Mouse (Mus musculus) right cerebral cortex, postnatal 14 days (tissue): ENCODE measurements around the gene Ube2d1.
A peak's percentile ranks its signal among the peaks of the same experiment; 100 is the strongest.

Experiments
- DNase-seq: peaks from one replicate; pipeline ENCODE4 v3.0.0; 2022

Ube2d1 gene

GRCm38 (mm10) chr10:71285126-71285580 lies at the start of gene Ube2d1:
Gene Ube2d1, minus strand, starts transcription at chr10:71285262.
- peak; percentile 91 for DNase-seq

- DNase-seq: no peak
These were observed 47.8 kb upstream of the Ube2d1 start for GRCm38 (mm10) chr10:71332859-71333258.

GRCm38 (mm10) chr10:71332376-71332775 lies 47.3 kb upstream of the Ube2d1 start:
- DNase-seq: no peak

- DNase-seq: no peak
These were observed 46.8 kb upstream of the Ube2d1 start for GRCm38 (mm10) chr10:71331908-71332307.

GRCm38 (mm10) chr10:71330070-71330469 lies 45.0 kb upstream of the Ube2d1 start:
- no peak for DNase-seq

GRCm38 (mm10) chr10:71329295-71329694 lies 44.2 kb upstream of the Ube2d1 start:
- no peak for DNase-seq

- no peak for DNase-seq
These were observed 43.8 kb upstream of the Ube2d1 start for GRCm38 (mm10) chr10:71328870-71329269.

- DNase-seq: no peak
These were observed 43.3 kb upstream of the Ube2d1 start for GRCm38 (mm10) chr10:71328382-71328781.

GRCm38 (mm10) chr10:71327386-71327785 lies 42.3 kb upstream of the Ube2d1 start:
- no peak for DNase-seq

GRCm38 (mm10) chr10:71326789-71327188 lies 41.7 kb upstream of the Ube2d1 start:
- peak; percentile 68 for DNase-seq

GRCm38 (mm10) chr10:71326123-71326522 lies 41.1 kb upstream of the Ube2d1 start:
- DNase-seq: no peak

- no peak for DNase-seq
These were observed 38.6 kb upstream of the Ube2d1 start for GRCm38 (mm10) chr10:71323669-71324068.

GRCm38 (mm10) chr10:71316497-71316896 lies 31.4 kb upstream of the Ube2d1 start:
- no peak for DNase-seq

GRCm38 (mm10) chr10:71316056-71316455 lies 31.0 kb upstream of the Ube2d1 start:
- no peak for DNase-seq

GRCm38 (mm10) chr10:71314596-71314995 lies 29.5 kb upstream of the Ube2d1 start:
- no peak for DNase-seq

GRCm38 (mm10) chr10:71310288-71310687 lies 25.2 kb upstream of the Ube2d1 start:
- DNase-seq: no peak

GRCm38 (mm10) chr10:71308199-71308598 lies 23.1 kb upstream of the Ube2d1 start:
- DNase-seq: no peak

- DNase-seq: no peak
These were observed 21.7 kb upstream of the Ube2d1 start for GRCm38 (mm10) chr10:71306759-71307158.

GRCm38 (mm10) chr10:71306190-71306589 lies 21.1 kb upstream of the Ube2d1 start:
- peak; percentile 31 for DNase-seq

- DNase-seq: no peak
These were observed 17.4 kb upstream of the Ube2d1 start for GRCm38 (mm10) chr10:71302490-71302889.

- no peak for DNase-seq
These were observed 15.1 kb upstream of the Ube2d1 start for GRCm38 (mm10) chr10:71300161-71300560.

- no peak for DNase-seq
These were observed 8.2 kb upstream of the Ube2d1 start for GRCm38 (mm10) chr10:71293245-71293644.

GRCm38 (mm10) chr10:71292254-71292653 lies 7.2 kb upstream of the Ube2d1 start:
- no peak for DNase-seq

GRCm38 (mm10) chr10:71291801-71292200 lies 6.7 kb upstream of the Ube2d1 start:
- DNase-seq: no peak

GRCm38 (mm10) chr10:71291179-71291661 lies 6.2 kb upstream of the Ube2d1 start:
- DNase-seq: no peak
